Mouse (Mus musculus): ENCODE measurements around the gene Nelfa. TPM values are rescaled to one million over a fixed set of nuclear protein-coding genes. Genes with fewer than 3 reads are reported as not detected.
A peak's percentile ranks its signal among the peaks of the same experiment; 100 is the strongest.

Gene Nelfa
- total RNA-seq, 1 experiment, result 42.0 TPM

DNA sequence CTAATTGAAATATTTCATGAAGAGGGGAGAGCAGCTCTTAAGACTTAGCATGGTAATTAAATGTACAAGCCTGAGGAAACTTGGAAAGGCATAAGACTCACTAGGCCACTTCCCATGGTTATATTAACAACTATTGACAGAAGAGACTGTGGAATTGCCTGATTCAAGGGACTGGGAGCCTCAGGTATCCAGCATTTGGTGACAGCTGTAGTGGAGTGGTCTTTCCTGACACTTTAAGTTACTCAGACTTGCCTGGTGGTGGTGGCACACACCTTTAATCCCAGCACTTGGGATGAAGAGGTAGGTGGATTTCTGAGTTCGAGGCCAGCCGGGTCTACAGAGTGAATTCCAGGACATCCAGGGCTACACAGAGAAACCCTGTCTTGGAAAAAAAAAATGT lies 1.0 kb upstream of the Nelfa start:
- no peak for TF ChIP-seq MAFK (IDR thresholded peaks at IDR 0.05; ENCODE audit: insufficient read depth, low read depth, low read length)
- no peak for TF ChIP-seq CHD2 (IDR thresholded peaks at IDR 0.05; ENCODE audit: low read depth, low read length)
- TF ChIP-seq ZNF384 (IDR thresholded peaks at IDR 0.05; ENCODE audit: low read depth, low read length), result no peak
- no peak for TF ChIP-seq HCFC1 (IDR thresholded peaks at IDR 0.05; ENCODE audit: borderline replicate concordance, insufficient read depth, low read length)
- Histone ChIP-seq H3K36me3 (ENCODE audit: control insufficient read depth, insufficient read depth, low read length, poor library complexity, severe bottlenecking) (peaks cover 3% of the 10 kb centered on the region; the same call in 1 of the 2 replicates), H3K9me3 (ENCODE audit: control insufficient read depth, insufficient read depth, low read depth, low read length) (no peaks in the 10 kb centered on the region), H3K9ac (ENCODE audit: insufficient read depth, low read depth, low read length, poor library complexity, severe bottlenecking) (peak overlapping the region; percentile 31; the same call in 1 of the 2 replicates), H3K4me3 (ENCODE audit: insufficient read depth in 1 of 2, low read depth in 1 of 2, low read length in 2 of 2, poor library complexity in 1 of 2, severe bottlenecking in 1 of 2) (peak overlapping the region in 1 of 2 experiments; percentile 86; a peak in 2 of 4 replicates), H3K27ac (ENCODE audit: insufficient read depth, low read depth, low read length, poor library complexity, severe bottlenecking) (no peak overlapping the region), H3K4me1 (ENCODE audit: control insufficient read depth in 2 of 2, insufficient read depth in 2 of 2, low read length in 2 of 2, poor library complexity in 1 of 2) (peaks cover 0 to 7% of the 10 kb centered on the region in 2 experiments; a peak in 3 of 4 replicates)
- no peak for DNase-seq (ENCODE audit: low read depth, low spot score)
- in situ Hi-C loops (cut with MboI; ENCODE audit: low sequenced_read_pairs in 2 of 2, unreplicated experiment in 2 of 2), result no loop called here

DNA sequence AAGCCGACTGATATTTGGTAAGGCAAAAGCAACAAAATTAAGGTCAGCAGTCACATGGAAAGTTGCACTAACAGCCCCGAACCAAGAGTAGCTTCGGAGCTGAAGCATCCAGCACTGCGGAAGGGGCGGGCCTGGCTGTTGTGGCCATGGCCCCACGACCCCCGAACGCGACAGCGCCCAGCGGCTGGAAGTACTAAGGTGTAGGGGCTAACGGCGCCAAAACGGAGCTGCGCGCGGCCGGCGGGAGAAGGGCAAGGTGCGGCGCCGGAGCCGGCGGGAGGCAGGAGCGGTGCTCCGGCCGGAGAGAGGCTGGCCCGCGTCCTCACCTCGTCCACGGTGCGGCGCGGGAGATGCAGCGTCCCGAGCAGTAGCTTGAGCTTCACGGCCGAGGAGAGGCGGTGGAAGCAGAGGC lies 507 bp downstream of the Nelfa start:
- peak; percentile 28 for DNase-seq (ENCODE audit: low read depth, low spot score)
- Histone ChIP-seq H3K27ac (ENCODE audit: insufficient read depth, low read depth, low read length, poor library complexity, severe bottlenecking) (peak overlapping the region; percentile 57), H3K4me3 (ENCODE audit: insufficient read depth in 1 of 2, low read depth in 1 of 2, low read length in 2 of 2, poor library complexity in 1 of 2, severe bottlenecking in 1 of 2) (peak overlapping the region; percentile 77 to 86), H3K9ac (ENCODE audit: insufficient read depth, low read depth, low read length, poor library complexity, severe bottlenecking) (peak overlapping the region; percentile 88), H3K4me1 (ENCODE audit: control insufficient read depth in 2 of 2, insufficient read depth in 2 of 2, low read length in 2 of 2, poor library complexity in 1 of 2) (peaks cover 0 to 8% of the 10 kb centered on the region in 2 experiments; a peak in 3 of 4 replicates), H3K9me3 (ENCODE audit: control insufficient read depth, insufficient read depth, low read depth, low read length) (no peaks in the 10 kb centered on the region), H3K36me3 (ENCODE audit: control insufficient read depth, insufficient read depth, low read length, poor library complexity, severe bottlenecking) (peaks cover 3% of the 10 kb centered on the region; the same call in 1 of the 2 replicates)
- in situ Hi-C loops (cut with MboI; ENCODE audit: low sequenced_read_pairs in 2 of 2, unreplicated experiment in 2 of 2), result no loop called here
- TF ChIP-seq ZNF384 (IDR thresholded peaks at IDR 0.05; ENCODE audit: low read depth, low read length), result no peak
- TF ChIP-seq CHD2 (IDR thresholded peaks at IDR 0.05; ENCODE audit: low read depth, low read length), result no peak
- no peak for TF ChIP-seq HCFC1 (IDR thresholded peaks at IDR 0.05; ENCODE audit: borderline replicate concordance, insufficient read depth, low read length)

DNA sequence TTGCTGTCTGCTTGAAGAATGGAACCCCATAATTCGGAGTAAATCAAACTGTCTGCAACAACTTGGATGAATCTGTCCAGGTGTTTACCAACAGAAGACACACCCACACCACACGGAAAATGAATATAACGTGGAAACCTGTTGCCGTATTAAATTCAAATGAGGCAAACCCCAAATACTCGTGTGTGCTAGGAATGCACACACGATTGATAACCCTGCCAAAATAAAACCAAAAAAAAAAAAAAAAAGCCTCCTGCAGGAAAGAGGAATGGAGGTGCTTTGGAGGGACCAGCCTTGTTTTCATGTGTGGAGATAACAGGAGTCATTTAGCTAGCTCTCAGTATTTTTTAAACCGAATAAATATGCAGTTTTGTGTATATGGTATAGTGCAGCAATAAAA lies 1.3 kb downstream of the Nelfa start:
- TF ChIP-seq ZNF384 (IDR thresholded peaks at IDR 0.05; ENCODE audit: low read depth, low read length), result 0 out of 2 replicates have a peak, but pooled peaks have one; percentile 23
- no peak for TF ChIP-seq CHD2 (IDR thresholded peaks at IDR 0.05; ENCODE audit: low read depth, low read length)
- H3K9ac ChIP-seq (ENCODE audit: insufficient read depth, low read depth, low read length, poor library complexity, severe bottlenecking), result no peak overlapping the region
- H3K36me3 ChIP-seq (ENCODE audit: control insufficient read depth, insufficient read depth, low read length, poor library complexity, severe bottlenecking), result peaks cover 6% of the 10 kb centered on the region; the same call in 1 of the 2 replicates
- in situ Hi-C loops (cut with MboI; ENCODE audit: low sequenced_read_pairs in 2 of 2, unreplicated experiment in 2 of 2), result no loop called here
- H3K27ac ChIP-seq (ENCODE audit: insufficient read depth, low read depth, low read length, poor library complexity, severe bottlenecking), result no peak overlapping the region
- DNase-seq (ENCODE audit: low read depth, low spot score), result no peak
- peak overlapping the region; percentile 19 to 86; a peak in 3 of 4 replicates for H3K4me3 ChIP-seq (ENCODE audit: insufficient read depth in 1 of 2, low read depth in 1 of 2, low read length in 2 of 2, poor library complexity in 1 of 2, severe bottlenecking in 1 of 2)
- H3K9me3 ChIP-seq (ENCODE audit: control insufficient read depth, insufficient read depth, low read depth, low read length), result no peaks in the 10 kb centered on the region
- peaks cover 0 to 8% of the 10 kb centered on the region in 2 experiments; a peak in 3 of 4 replicates for H3K4me1 ChIP-seq (ENCODE audit: control insufficient read depth in 2 of 2, insufficient read depth in 2 of 2, low read length in 2 of 2, poor library complexity in 1 of 2)

DNA sequence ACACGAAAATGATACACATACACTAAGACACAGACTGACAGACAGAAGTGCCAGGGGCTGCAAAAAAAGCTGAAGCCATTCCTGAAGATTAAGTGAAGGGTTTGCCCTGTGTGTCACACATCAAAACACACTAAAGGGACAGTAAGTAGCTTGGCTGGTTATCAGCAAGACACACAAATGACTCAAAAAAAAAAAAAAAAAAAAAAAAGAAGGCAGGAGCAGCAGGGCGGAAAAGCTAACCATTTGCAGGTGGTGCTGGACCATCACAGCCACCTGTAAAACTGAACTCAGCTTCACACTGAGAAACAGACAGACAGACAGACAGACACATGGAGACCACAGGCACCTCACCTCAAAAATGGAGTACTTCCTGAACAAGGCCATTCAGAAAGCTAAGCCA lies 2.1 kb downstream of the Nelfa start:
- no peak for DNase-seq (ENCODE audit: low read depth, low spot score)
- Histone ChIP-seq H3K4me3 (ENCODE audit: insufficient read depth in 1 of 2, low read depth in 1 of 2, low read length in 2 of 2, poor library complexity in 1 of 2, severe bottlenecking in 1 of 2) (no peak overlapping the region), H3K36me3 (ENCODE audit: control insufficient read depth, insufficient read depth, low read length, poor library complexity, severe bottlenecking) (peaks cover 6% of the 10 kb centered on the region; the same call in 1 of the 2 replicates), H3K4me1 (ENCODE audit: control insufficient read depth in 2 of 2, insufficient read depth in 2 of 2, low read length in 2 of 2, poor library complexity in 1 of 2) (peaks cover 0 to 8% of the 10 kb centered on the region in 2 experiments; a peak in 3 of 4 replicates), H3K9me3 (ENCODE audit: control insufficient read depth, insufficient read depth, low read depth, low read length) (no peaks in the 10 kb centered on the region), H3K9ac (ENCODE audit: insufficient read depth, low read depth, low read length, poor library complexity, severe bottlenecking) (no peak overlapping the region), H3K27ac (ENCODE audit: insufficient read depth, low read depth, low read length, poor library complexity, severe bottlenecking) (no peak overlapping the region)
- TF ChIP-seq CHD2 (IDR thresholded peaks at IDR 0.05; ENCODE audit: low read depth, low read length) (no peak), MAFK (IDR thresholded peaks at IDR 0.05; ENCODE audit: insufficient read depth, low read depth, low read length) (no peak), ZC3H11A (IDR thresholded peaks at IDR 0.05; ENCODE audit: borderline replicate concordance, low read depth, low read length) (no peak), ZNF384 (IDR thresholded peaks at IDR 0.05; ENCODE audit: low read depth, low read length) (no peak), HCFC1 (IDR thresholded peaks at IDR 0.05; ENCODE audit: borderline replicate concordance, insufficient read depth, low read length) (no peak)
- in situ Hi-C loops (cut with MboI; ENCODE audit: low sequenced_read_pairs in 2 of 2, unreplicated experiment in 2 of 2), result no loop called here

DNA sequence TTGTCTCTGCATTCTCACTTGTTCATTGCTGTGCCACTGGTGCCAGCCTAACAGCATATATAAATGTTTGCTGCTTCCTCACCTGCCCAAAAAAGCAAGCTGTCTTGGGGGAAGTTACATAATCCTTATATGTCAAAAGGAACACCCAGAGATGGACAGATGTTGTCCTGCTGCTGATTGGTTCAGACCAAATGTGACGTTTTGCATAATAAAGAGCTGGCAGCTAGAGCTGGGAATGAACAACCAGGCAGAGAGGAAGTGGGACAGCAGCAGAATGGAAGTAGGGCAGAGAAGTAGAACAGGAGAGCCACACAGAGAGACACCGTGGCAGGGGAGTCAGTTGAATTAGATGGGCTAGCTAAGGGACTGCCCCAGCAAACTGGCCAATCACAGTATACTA lies 3.8 kb downstream of the Nelfa start:
- Histone ChIP-seq H3K4me3 (ENCODE audit: insufficient read depth in 1 of 2, low read depth in 1 of 2, low read length in 2 of 2, poor library complexity in 1 of 2, severe bottlenecking in 1 of 2) (no peak overlapping the region), H3K9me3 (ENCODE audit: control insufficient read depth, insufficient read depth, low read depth, low read length) (no peaks in the 10 kb centered on the region), H3K9ac (ENCODE audit: insufficient read depth, low read depth, low read length, poor library complexity, severe bottlenecking) (no peak overlapping the region), H3K4me1 (ENCODE audit: control insufficient read depth in 2 of 2, insufficient read depth in 2 of 2, low read length in 2 of 2, poor library complexity in 1 of 2) (peaks cover 0 to 8% of the 10 kb centered on the region in 2 experiments; a peak in 3 of 4 replicates), H3K27ac (ENCODE audit: insufficient read depth, low read depth, low read length, poor library complexity, severe bottlenecking) (no peak overlapping the region), H3K36me3 (ENCODE audit: control insufficient read depth, insufficient read depth, low read length, poor library complexity, severe bottlenecking) (peaks cover 4% of the 10 kb centered on the region; the same call in 1 of the 2 replicates)
- DNase-seq (ENCODE audit: low read depth, low spot score), result no peak
- in situ Hi-C loops (cut with MboI; ENCODE audit: low sequenced_read_pairs in 2 of 2, unreplicated experiment in 2 of 2), result no loop called here
- TF ChIP-seq ZC3H11A (IDR thresholded peaks at IDR 0.05; ENCODE audit: borderline replicate concordance, low read depth, low read length), result no peak
- TF ChIP-seq ZNF384 (IDR thresholded peaks at IDR 0.05; ENCODE audit: low read depth, low read length), result no peak
- TF ChIP-seq HCFC1 (IDR thresholded peaks at IDR 0.05; ENCODE audit: borderline replicate concordance, insufficient read depth, low read length), result no peak
- no peak for TF ChIP-seq CHD2 (IDR thresholded peaks at IDR 0.05; ENCODE audit: low read depth, low read length)
- TF ChIP-seq MAFK (IDR thresholded peaks at IDR 0.05; ENCODE audit: insufficient read depth, low read depth, low read length), result no peak
